Mouse (Mus musculus): ENCODE results near the gene Rangap1.
"Not testable (repeated sequence)": the region's sequence is repeated elsewhere in the genome, so short reads cannot be mapped to it uniquely, and the experiment has no call there.

Gene Rangap1

GRCm38 (mm10) chr15:81742368-81742767, 3.0 kb downstream of the Rangap1 start:
- not testable (repeated sequence) for DNase-seq (ENCODE audit: inconsistent age in 2 of 2, low spot score in 1 of 2)

GRCm38 (mm10) chr15:81739924-81740323, 5.4 kb downstream of the Rangap1 start:
- no peak for DNase-seq (ENCODE audit: inconsistent age in 2 of 2, low spot score in 1 of 2)

- no peak for DNase-seq (ENCODE audit: inconsistent age in 2 of 2, low spot score in 1 of 2)
Observed at GRCm38 (mm10) chr15:81739296-81739695, 6.0 kb downstream of the Rangap1 start.

- DNase-seq (ENCODE audit: inconsistent age in 2 of 2, low spot score in 1 of 2): no peak
Observed at GRCm38 (mm10) chr15:81735075-81735474, 10.3 kb downstream of the Rangap1 start.

GRCm38 (mm10) chr15:81729792-81730635, 15.3 kb downstream of the Rangap1 start:
- peak; percentile 99 for DNase-seq (ENCODE audit: inconsistent age in 2 of 2, low spot score in 1 of 2)

GRCm38 (mm10) chr15:81729241-81729791, 16.0 kb downstream of the Rangap1 start:
- DNase-seq (ENCODE audit: inconsistent age in 2 of 2, low spot score in 1 of 2): peak; percentile 66 to 75

GRCm38 (mm10) chr15:81725965-81726364, 19.4 kb downstream of the Rangap1 start:
- no peak for DNase-seq (ENCODE audit: inconsistent age in 2 of 2, low spot score in 1 of 2)

GRCm38 (mm10) chr15:81723653-81724052, 21.7 kb downstream of the Rangap1 start:
- DNase-seq (ENCODE audit: inconsistent age in 2 of 2, low spot score in 1 of 2): no peak

- DNase-seq (ENCODE audit: inconsistent age in 2 of 2, low spot score in 1 of 2): no peak
Observed at GRCm38 (mm10) chr15:81722361-81722760, 23.0 kb downstream of the Rangap1 start.

GRCm38 (mm10) chr15:81719139-81719531, 26.2 kb downstream of the Rangap1 start:
- DNase-seq (ENCODE audit: inconsistent age in 2 of 2, low spot score in 1 of 2): no peak

- no peak for DNase-seq (ENCODE audit: inconsistent age in 2 of 2, low spot score in 1 of 2)
Observed at GRCm38 (mm10) chr15:81718336-81719138, 26.8 kb downstream of the Rangap1 start.

- no peak for DNase-seq (ENCODE audit: inconsistent age in 2 of 2, low spot score in 1 of 2)
Observed at GRCm38 (mm10) chr15:81713742-81714141, 31.6 kb downstream of the Rangap1 start.

- no peak for DNase-seq (ENCODE audit: inconsistent age in 2 of 2, low spot score in 1 of 2)
Observed at GRCm38 (mm10) chr15:81710801-81711200, 34.5 kb downstream of the Rangap1 start.

GRCm38 (mm10) chr15:81709686-81710085, 35.6 kb downstream of the Rangap1 start:
- no peak for DNase-seq (ENCODE audit: inconsistent age in 2 of 2, low spot score in 1 of 2)

GRCm38 (mm10) chr15:81708991-81709390, 36.3 kb downstream of the Rangap1 start:
- DNase-seq (ENCODE audit: inconsistent age in 2 of 2, low spot score in 1 of 2): no peak

GRCm38 (mm10) chr15:81703094-81703489, 42.2 kb downstream of the Rangap1 start:
- DNase-seq (ENCODE audit: inconsistent age in 2 of 2, low spot score in 1 of 2): no peak

- peak in 1 of 2 experiments; percentile 49 for DNase-seq (ENCODE audit: inconsistent age in 2 of 2, low spot score in 1 of 2)
Observed at GRCm38 (mm10) chr15:81702306-81703093, 42.8 kb downstream of the Rangap1 start.

GRCm38 (mm10) chr15:81701350-81701749, 44.0 kb downstream of the Rangap1 start:
- not testable (repeated sequence) for DNase-seq (ENCODE audit: inconsistent age in 2 of 2, low spot score in 1 of 2)

GRCm38 (mm10) chr15:81700601-81701000, 44.7 kb downstream of the Rangap1 start:
- DNase-seq (ENCODE audit: inconsistent age in 2 of 2, low spot score in 1 of 2): peak in 1 of 2 experiments; percentile 53

GRCm38 (mm10) chr15:81700161-81700560, 45.2 kb downstream of the Rangap1 start:
- no peak for DNase-seq (ENCODE audit: inconsistent age in 2 of 2, low spot score in 1 of 2)

GRCm38 (mm10) chr15:81698532-81698931, 46.8 kb downstream of the Rangap1 start:
- DNase-seq (ENCODE audit: inconsistent age in 2 of 2, low spot score in 1 of 2): no peak

Measured in adrenal gland, adult (tissue).